Mouse (Mus musculus) liver, adult (tissue): ENCODE results near the gene Wdr54.

Experiments
- GATA4 ChIP-seq: IDR thresholded peaks from 2 replicates; pipeline ENCODE4 v1.6.1; 2014; ENCODE audit warnings: mild to moderate bottlenecking, low read length; ENCODE audit not compliant: insufficient replicate concordance

Gene Wdr54

GRCm38 (mm10) chr6:83104158-83104557 lies 52.0 kb downstream of the Wdr54 start:
- TF ChIP-seq GATA4 = no peak

GRCm38 (mm10) chr6:83103130-83103650 lies 53.0 kb downstream of the Wdr54 start:
- peak; percentile 72; the same call in 1 of the 2 replicates for TF ChIP-seq GATA4

- TF ChIP-seq GATA4 = no peak; the same call in 1 of the 2 replicates
These were observed 54.3 kb downstream of the Wdr54 start for GRCm38 (mm10) chr6:83101688-83102556.

GRCm38 (mm10) chr6:83101316-83101687 lies 54.9 kb downstream of the Wdr54 start, which contains the start of the genes Ccdc142 and Gm42688:
Ccdc142 (plus strand) TSS chr6:83101601.
Gm42688 (plus strand) TSS chr6:83101617.
- TF ChIP-seq GATA4 = no peak; the same call in 1 of the 2 replicates
